Mouse (Mus musculus) hindbrain, embryonic 11.5 days (tissue): ENCODE measurements around the gene Hes2. TPM values are rescaled to one million over a fixed set of nuclear protein-coding genes. Genes with fewer than 3 reads are reported as not detected.

Experiments
- ATAC-seq: fragments of 200-750 bp; cut with Nextera tagmentation; 2 replicates; pipeline ENCODE4 v1.8.0; 2017; ENCODE audit warnings: mild to moderate bottlenecking, moderate TSS enrichment, moderate library complexity; ENCODE audit not compliant: low FRiP score
- DNase-seq: peaks from one replicate; pipeline ENCODE4 v3.0.0-alpha.2; 2015; ENCODE audit warnings: low spot score
- H3K27ac ChIP-seq: fragments of 300-500 bp; sonication (generic); 2 replicates; pipeline ENCODE4 v1.5.1; 2014; ENCODE audit warnings: mild to moderate bottlenecking, low read depth, low read length
- H3K27me3 ChIP-seq: fragments of 300-500 bp; sonication (generic); 2 replicates; pipeline ENCODE4 v1.6.1; 2014; ENCODE audit warnings: mild to moderate bottlenecking, low read length, moderate library complexity, mixed read lengths; ENCODE audit not compliant: control insufficient read depth, insufficient read depth
- H3K36me3 ChIP-seq: fragments of 300-500 bp; sonication (generic); 2 replicates; pipeline ENCODE4 v1.6.1; 2014; ENCODE audit warnings: mild to moderate bottlenecking, low read length, moderate library complexity, mixed read lengths; ENCODE audit not compliant: control insufficient read depth, insufficient read depth
- H3K4me1 ChIP-seq: fragments of 300-500 bp; sonication (generic); replicated peaks from 2 replicates; pipeline ENCODE4 v1.6.1; 2014; ENCODE audit warnings: low read length, mixed read lengths; ENCODE audit not compliant: control insufficient read depth, insufficient read depth
- H3K4me2 ChIP-seq: fragments of 300-500 bp; sonication (generic); replicated peaks from 2 replicates; pipeline ENCODE4 v1.6.1; 2014; ENCODE audit warnings: mild to moderate bottlenecking, low read depth, low read length
- H3K4me3 ChIP-seq: fragments of 300-500 bp; sonication (generic); 2 replicates; pipeline ENCODE4 v1.5.1; 2014; ENCODE audit warnings: low read depth, low read length
- H3K9ac ChIP-seq: fragments of 300-500 bp; sonication (generic); 2 replicates; pipeline ENCODE4 v1.6.1; 2014; ENCODE audit warnings: low read depth, low read length
- H3K9me3 ChIP-seq: fragments of 300-500 bp; sonication (generic); 2 replicates; pipeline ENCODE4 v1.6.1; 2016; ENCODE audit warnings: low read length; ENCODE audit not compliant: control insufficient read depth
- WGBS: fragments of 180-500 bp; shearing (Covaris S2); extraction: QIAGEN DNeasy Blood & Tissue Kit; methylation state at CpG from one replicate; pipeline ENCODE4 v1.1.7; 2014; 5-methylcytosine and 5-hydroxymethylcytosine counted together
- polyA plus RNA-seq: library from polyadenylated mRNA; unstranded; fragments of >200 nt; fragmentation: Nextera tagmentation; extraction: Ambion mirVana; gene quantifications from 2 replicates; pipeline ENCODE4 v1.2.1, GENCODE M21; 2014

Gene Hes2
- polyA plus RNA-seq, 1 experiment from 2014 or later: 2.7 TPM

- no peak overlapping the region for H3K9ac ChIP-seq
- H3K27ac ChIP-seq: no peak overlapping the region
- H3K27me3 ChIP-seq: peaks cover 98% of the 10 kb centered on the region
- DNase-seq: no peak
- H3K9me3 ChIP-seq: no peaks in the 10 kb centered on the region
- ATAC-seq: no peak
- peaks cover 19% of the 10 kb centered on the region for H3K4me1 ChIP-seq
- H3K4me3 ChIP-seq: peak overlapping the region; percentile 1; the same call in 1 of the 2 replicates
- WGBS: under 1% methylated on average over 31 of the region's 31 CpGs
- peak overlapping the region; percentile 24; the same call in 1 of the 2 replicates for H3K4me2 ChIP-seq
- no peaks in the 10 kb centered on the region for H3K36me3 ChIP-seq
These were observed 38.1 kb upstream of the Hes2 start for GRCm38 (mm10) chr4:152120311-152121182.

GRCm38 (mm10) chr4:152121183-152121505 is 37.5 kb upstream of the Hes2 start:
- Histone ChIP-seq H3K4me1 (peaks cover 13% of the 10 kb centered on the region), H3K4me2 (no peak overlapping the region), H3K27ac (no peak overlapping the region), H3K27me3 (peaks cover 99% of the 10 kb centered on the region), H3K4me3 (0 out of 2 replicates have a peak overlapping the region, but pooled peaks have one; percentile 1), H3K9me3 (no peaks in the 10 kb centered on the region), H3K9ac (no peak overlapping the region), H3K36me3 (no peaks in the 10 kb centered on the region)
- ATAC-seq (no peak), DNase-seq (no peak)
- 2% methylated on average over 12 of the region's 12 CpGs for WGBS

DNA sequence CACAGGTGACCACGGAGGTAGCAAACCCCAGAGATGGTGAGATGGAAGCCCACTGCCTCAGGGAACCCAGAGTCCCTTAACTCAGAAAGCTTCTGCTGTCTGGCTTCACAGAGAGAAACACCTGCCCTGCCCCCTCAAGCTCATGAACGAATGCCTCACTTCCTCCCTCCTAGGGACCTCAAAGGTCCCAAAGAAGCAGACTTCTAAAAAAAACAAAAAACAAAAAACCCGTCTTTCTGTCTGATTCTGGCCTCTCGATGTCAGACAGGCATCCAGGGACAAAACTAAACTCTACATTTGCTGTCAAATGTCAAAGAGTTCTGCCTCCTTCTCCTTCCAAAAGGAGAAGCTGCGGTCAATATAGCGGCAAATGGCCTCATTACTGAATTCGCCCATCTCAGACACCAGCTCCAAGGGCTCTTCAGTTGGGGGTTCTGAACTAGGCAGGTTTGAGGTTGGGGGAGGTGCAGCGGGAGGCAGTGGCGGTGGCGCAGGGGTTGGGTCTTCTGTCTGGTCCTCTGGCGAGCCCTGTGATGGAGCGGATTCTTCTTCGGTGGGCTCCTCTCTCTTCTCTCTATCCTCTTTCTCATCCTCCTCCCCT is 34.2 kb upstream of the Hes2 start:
- H3K9me3 ChIP-seq: no peaks in the 10 kb centered on the region
- ATAC-seq (no peak), DNase-seq (no peak)
- no peak overlapping the region for H3K27ac ChIP-seq
- H3K36me3 ChIP-seq: no peaks in the 10 kb centered on the region
- H3K4me1 ChIP-seq: peaks cover 19% of the 10 kb centered on the region
- H3K4me3 ChIP-seq: no peak overlapping the region
- H3K9ac ChIP-seq: no peak overlapping the region
- peaks cover 99% of the 10 kb centered on the region for H3K27me3 ChIP-seq
- H3K4me2 ChIP-seq: no peak overlapping the region
- WGBS: 11% methylated on average over 13 of the region's 13 CpGs

- H3K36me3 ChIP-seq: no peaks in the 10 kb centered on the region
- H3K4me1 ChIP-seq: peaks cover 13% of the 10 kb centered on the region
- WGBS: 4% methylated on average over 56 of the region's 56 CpGs
- H3K9ac ChIP-seq: no peak overlapping the region
- DNase-seq: peak; percentile 48
- H3K27me3 ChIP-seq: peaks cover 99% of the 10 kb centered on the region
- ATAC-seq: no peak
- H3K4me3 ChIP-seq: peak overlapping the region; percentile 6; the same call in 1 of the 2 replicates
- no peak overlapping the region for H3K27ac ChIP-seq
- H3K9me3 ChIP-seq: no peaks in the 10 kb centered on the region
- H3K4me2 ChIP-seq: peak overlapping the region; percentile 5; the same call in 1 of the 2 replicates
These were observed 33.3 kb upstream of the Hes2 start for GRCm38 (mm10) chr4:152125161-152126025.

GRCm38 (mm10) chr4:152126026-152126920 is 32.4 kb upstream of the Hes2 start:
- Histone ChIP-seq H3K27me3 (peaks cover 99% of the 10 kb centered on the region), H3K9me3 (no peaks in the 10 kb centered on the region), H3K4me1 (peaks cover 19% of the 10 kb centered on the region), H3K27ac (no peak overlapping the region), H3K4me3 (peak overlapping the region; percentile 6; the same call in 1 of the 2 replicates), H3K36me3 (no peaks in the 10 kb centered on the region), H3K4me2 (peak overlapping the region; percentile 5; the same call in 1 of the 2 replicates), H3K9ac (no peak overlapping the region)
- ATAC-seq (no peak), DNase-seq (peak; percentile 55)
- 4% methylated on average over 63 of the region's 65 CpGs for WGBS

- Histone ChIP-seq H3K9ac (no peak overlapping the region), H3K27ac (no peak overlapping the region), H3K36me3 (no peaks in the 10 kb centered on the region), H3K9me3 (no peaks in the 10 kb centered on the region), H3K27me3 (peaks cover 100% of the 10 kb centered on the region), H3K4me3 (no peak overlapping the region), H3K4me1 (peaks cover 25% of the 10 kb centered on the region), H3K4me2 (no peak overlapping the region)
- 79% methylated on average over 11 of the region's 11 CpGs for WGBS
- ATAC-seq: no peak
- no peak for DNase-seq
These were observed 30.8 kb upstream of the Hes2 start for GRCm38 (mm10) chr4:152127884-152128283.

GRCm38 (mm10) chr4:152128784-152129183 is 29.9 kb upstream of the Hes2 start:
- Histone ChIP-seq H3K4me3 (no peak overlapping the region), H3K4me1 (peaks cover 25% of the 10 kb centered on the region), H3K9me3 (no peaks in the 10 kb centered on the region), H3K27ac (no peak overlapping the region), H3K36me3 (no peaks in the 10 kb centered on the region), H3K9ac (no peak overlapping the region), H3K4me2 (no peak overlapping the region), H3K27me3 (peaks cover 100% of the 10 kb centered on the region)
- 56% methylated on average over 5 of the region's 5 CpGs for WGBS
- DNase-seq: no peak
- no peak for ATAC-seq
